Mouse (Mus musculus) kidney, postnatal 4 days (tissue): ENCODE results near the gene Bmper.

Experiments used
- DNase-seq, 2 experiments: peaks; one replicate each; pipeline ENCODE4 v3.0.0; 2021; ENCODE audit warnings: mixed read lengths in 2 of 2

Gene Bmper

GRCm38 (mm10) chr9:23236635-23237279, 13.9 kb downstream of the Bmper start:
- no peak for DNase-seq

DNA sequence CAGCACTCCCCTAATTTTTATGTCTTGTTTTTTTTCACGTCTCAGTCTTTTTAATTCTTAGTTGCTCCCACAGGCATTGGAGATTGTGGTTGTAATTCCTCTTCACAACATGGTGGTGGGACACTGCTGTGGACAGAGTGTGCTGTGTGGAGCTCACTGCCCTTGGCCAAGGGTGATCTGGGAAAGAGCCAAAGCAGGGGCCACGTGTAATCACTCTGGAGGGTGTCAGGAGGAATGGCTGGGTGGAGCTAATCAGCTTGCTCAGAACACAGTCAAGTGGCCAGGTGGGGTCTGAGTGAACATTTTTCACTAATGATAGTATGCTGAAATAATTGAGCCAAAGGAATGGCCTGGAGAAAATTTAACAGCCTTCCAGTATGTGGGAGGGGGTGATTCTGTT, 16.1 kb downstream of the Bmper start:
- no peak for DNase-seq

- DNase-seq: peak; percentile 58 to 62
Measured at GRCm38 (mm10) chr9:23242911-23243310, 20.0 kb downstream of the Bmper start.

DNA sequence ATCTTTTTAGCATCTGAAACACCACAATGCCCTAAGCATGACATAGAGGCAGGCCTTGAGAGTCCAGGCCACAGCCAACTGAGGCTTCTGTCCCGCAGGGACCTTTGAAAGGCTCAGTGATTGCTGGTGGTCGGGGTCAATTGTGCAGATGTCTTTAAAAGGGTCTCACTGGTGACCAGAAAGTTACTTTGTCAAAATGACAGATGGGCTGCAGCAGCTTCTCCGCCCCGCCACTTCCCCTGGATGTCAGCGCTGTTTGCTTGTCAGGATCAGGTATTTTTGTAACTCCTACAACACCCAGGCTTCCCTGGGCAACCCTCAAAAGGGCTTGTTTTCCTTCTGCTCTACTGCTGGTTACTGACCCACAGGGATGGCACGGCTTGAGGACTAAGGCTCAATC, 21.0 kb downstream of the Bmper start:
- no peak for DNase-seq

GRCm38 (mm10) chr9:23246389-23246788, 23.5 kb downstream of the Bmper start:
- no peak for DNase-seq

GRCm38 (mm10) chr9:23250026-23250425, 27.1 kb downstream of the Bmper start:
- peak; percentile 90 to 91 for DNase-seq

- no peak for DNase-seq
Measured at GRCm38 (mm10) chr9:23251001-23251400, 28.1 kb downstream of the Bmper start.

DNA sequence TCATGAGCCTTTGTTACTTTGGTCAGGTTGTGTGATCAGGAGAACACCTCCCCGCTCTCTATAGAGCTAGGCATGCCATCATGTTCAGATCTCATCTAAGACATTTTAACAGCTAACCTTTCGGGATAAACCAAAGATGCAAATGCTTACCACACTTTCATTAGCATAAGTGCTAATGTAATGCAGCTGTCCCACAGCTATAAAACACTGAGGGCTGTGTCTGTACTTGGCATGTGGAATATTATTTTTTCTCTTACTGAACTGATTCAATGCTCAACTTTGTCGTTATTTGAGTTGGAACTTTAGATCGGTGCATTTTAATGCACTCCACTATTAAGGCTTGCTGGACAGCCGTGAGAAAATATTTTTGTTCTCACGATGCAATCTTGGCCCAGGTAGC, 30.7 kb downstream of the Bmper start:
- DNase-seq: no peak

- no peak for DNase-seq
Measured at GRCm38 (mm10) chr9:23254237-23255214, 31.6 kb downstream of the Bmper start.

DNA sequence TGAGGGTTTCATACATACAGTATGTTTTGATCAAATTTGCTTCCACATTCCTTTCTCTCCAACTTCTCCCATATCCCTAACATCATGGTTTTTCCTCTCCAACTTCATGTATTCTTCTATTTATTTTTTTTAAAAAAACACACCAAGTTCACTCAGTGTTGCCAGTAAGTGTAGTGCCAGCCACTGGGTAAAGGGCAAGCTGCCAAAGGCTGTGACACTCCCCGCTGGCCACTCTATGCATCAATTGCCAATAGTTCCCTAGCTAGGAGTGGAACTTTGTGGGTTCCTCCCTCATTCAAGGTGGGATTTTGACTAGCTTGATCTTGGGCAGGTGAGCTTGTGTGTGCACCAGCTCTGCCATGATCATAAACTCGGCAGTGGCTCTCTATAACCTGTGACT, 33.0 kb downstream of the Bmper start:
- DNase-seq: no peak

DNA sequence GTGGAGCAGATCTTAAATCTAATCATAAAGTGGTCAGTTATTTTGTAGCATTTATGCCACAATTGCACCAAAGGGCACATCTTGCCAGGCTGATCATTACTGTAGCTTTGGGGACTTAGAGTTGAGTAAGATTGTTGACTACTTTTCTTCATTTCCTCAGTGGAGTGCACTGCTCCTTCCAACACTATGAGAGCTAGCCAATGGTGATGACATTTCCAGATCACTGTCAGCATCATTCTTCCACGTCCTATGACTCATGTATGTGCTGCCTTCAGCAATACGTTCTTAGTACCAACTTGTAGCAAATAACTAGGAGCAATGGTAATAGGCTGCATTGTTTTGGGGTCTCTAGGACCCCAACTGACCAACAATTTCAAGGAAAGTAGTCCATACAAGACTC, 33.7 kb downstream of the Bmper start:
- DNase-seq: no peak

- no peak for DNase-seq
Measured at GRCm38 (mm10) chr9:23261834-23262233, 39.0 kb downstream of the Bmper start.

- DNase-seq: no peak
Measured at GRCm38 (mm10) chr9:23262851-23263250, 40.0 kb downstream of the Bmper start.

- no peak for DNase-seq
Measured at GRCm38 (mm10) chr9:23264471-23264870, 41.6 kb downstream of the Bmper start.

GRCm38 (mm10) chr9:23268609-23269008, 45.7 kb downstream of the Bmper start:
- DNase-seq: no peak

GRCm38 (mm10) chr9:23269087-23269486, 46.2 kb downstream of the Bmper start:
- no peak for DNase-seq

GRCm38 (mm10) chr9:23276244-23276643, 53.4 kb downstream of the Bmper start:
- no peak for DNase-seq

DNA sequence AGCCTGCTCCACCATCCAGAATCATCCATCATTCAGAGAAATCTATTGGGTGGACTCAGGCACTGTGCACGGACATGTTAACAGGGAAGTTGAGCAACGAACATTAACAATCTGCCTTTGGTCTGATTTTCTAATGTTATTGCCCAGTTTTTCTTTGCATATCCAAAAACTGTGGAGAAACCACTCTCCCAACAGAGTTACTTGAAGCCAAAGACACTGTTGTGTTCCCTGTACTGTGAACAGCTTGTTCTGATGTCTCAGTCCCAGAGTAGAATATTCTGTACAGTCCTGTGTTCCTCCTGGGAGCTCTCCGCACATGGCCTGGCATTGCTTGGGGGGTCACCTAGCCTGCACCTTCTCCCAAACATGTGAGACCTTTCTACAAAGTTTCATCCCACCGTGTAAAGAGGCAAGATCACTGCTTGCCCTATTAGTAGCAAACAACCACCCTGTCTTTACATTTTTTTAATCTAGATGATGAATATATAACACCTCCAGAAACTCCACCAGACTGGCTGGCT, 62.1 kb downstream of the Bmper start:
- DNase-seq: no peak

- no peak for DNase-seq
Measured at GRCm38 (mm10) chr9:23293574-23293973, 70.7 kb downstream of the Bmper start.

DNA sequence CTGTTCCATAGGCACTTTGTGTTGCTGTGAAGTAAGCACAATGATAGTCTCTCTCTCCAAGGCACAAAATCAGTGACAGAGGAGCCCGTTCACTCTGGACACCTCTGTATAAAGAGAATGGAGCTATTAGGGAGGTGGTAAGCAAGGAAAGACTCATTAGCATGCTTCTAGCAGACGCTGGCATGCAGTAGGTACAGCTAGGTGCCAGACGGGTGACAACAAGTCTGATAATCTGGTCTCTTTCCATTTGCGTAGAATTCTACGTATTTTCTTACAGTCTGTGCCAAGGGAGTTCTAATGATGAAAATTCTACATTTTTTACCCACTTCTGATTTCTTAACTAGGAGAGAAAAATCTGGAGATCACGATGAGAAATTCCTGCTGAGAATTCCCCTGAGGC, 72.7 kb downstream of the Bmper start:
- DNase-seq: no peak

DNA sequence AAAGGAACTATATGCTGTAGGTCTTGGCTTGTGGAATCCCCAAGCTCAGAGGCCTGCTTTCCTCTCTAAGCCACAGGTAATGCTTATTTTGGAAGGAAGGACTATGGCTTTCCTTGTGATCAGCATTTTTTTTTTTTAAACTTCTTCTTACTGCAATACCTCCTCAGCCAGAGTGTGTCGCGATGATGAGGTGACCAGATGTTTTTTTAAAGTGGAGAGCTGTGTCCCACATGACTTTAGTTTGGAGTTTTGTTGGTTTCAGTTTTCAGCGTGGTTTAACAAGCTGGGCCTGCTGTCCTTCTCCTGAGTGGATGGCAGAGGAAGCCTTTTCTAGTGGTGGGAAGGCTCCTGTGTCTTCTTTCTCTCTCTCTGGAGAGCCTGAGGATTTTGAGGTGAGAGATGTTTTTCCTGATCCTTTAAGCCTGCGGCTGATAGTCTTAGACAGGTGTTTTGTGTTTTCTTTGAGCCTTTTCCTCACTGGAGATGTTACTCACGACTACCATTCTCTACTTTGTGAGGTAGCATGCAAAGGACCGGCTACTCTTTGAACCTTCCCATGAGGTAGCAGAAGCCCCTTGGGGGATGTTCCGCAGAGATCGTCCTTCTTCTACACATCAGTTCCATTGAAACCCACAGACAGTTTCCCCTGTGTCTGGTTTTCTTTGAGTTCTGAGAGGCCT, 74.8 kb downstream of the Bmper start:
- DNase-seq: no peak

- DNase-seq: no peak
Measured at GRCm38 (mm10) chr9:23300376-23300775, 77.5 kb downstream of the Bmper start.

DNA sequence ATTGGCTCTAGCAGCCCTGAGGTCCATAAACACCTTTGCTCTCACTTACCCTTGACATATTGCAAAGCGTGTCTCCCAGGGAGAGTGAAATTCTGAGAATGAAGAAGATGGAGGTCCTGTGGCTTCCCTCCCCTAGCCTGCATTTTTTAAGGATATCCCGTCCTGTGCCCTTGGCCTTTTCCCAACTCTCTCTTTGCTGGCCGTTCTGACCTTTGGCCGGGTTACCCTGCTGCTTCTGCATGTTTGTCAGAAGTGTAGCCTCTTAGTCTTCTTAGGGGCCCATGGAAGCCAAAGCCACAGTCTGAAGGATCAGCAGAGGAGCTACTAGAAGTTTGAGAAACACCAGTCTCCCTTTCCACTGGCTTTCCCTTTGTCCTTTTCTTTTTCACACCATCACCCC, 82.8 kb downstream of the Bmper start:
- DNase-seq: no peak
